Mouse (Mus musculus) layer of hippocampus, adult 11-12 months (tissue): ENCODE measurements at regions not wholly inside any gene's neighbourhood (a gene's known extent, or its start where the extent isn't known, plus 50 kb on each side); places are given as distances from the start of the nearest gene placed in this dataset.
"Not testable (repeated sequence)": the region's sequence is repeated elsewhere in the genome, so short reads cannot be mapped to it uniquely, and the experiment has no call there.

Source experiments
- DNase-seq: peaks from one replicate; pipeline ENCODE4 v3.0.0; 2022; ENCODE audit warnings: low spot score

DNA sequence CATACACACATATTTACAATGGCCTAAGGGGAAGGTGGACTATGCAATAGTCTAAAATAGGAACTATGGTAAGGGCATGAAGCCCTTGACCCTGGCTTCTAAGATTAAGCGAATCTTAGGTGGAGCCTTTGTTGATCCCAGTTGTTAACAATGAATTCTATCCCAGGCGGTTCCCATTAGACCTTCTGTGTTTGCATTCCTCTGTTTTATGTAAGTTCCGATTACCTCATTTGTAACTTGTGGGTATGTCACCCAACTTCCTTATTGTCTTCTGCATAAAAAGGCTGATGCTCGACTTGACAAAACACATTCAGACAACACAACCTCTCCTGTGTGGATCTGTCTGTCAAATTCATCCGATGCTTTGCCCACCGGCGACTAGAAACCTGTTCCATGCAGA, 335.6 kb downstream of the Gm11232 start:
- not testable (repeated sequence) for DNase-seq

DNA sequence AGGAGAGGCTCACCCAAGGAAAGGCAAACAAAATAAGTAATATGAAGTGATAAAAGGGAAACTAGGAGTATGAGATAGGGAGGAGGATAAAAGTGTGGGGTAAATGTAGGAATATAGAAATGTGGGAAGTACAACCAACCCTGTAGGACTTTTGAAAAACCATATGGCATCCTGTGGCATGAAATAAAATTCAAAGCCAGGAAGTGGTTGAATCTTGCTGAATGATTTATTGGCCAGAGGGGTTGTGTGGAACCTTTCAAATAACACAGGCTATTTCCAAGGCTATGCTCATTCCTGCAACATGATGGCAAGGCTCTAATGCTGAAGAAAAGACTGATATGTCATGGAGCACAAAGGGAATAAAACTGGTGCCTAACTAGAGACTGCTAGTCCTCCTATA, 347.9 kb downstream of the Gm11232 start:
- no peak for DNase-seq

DNA sequence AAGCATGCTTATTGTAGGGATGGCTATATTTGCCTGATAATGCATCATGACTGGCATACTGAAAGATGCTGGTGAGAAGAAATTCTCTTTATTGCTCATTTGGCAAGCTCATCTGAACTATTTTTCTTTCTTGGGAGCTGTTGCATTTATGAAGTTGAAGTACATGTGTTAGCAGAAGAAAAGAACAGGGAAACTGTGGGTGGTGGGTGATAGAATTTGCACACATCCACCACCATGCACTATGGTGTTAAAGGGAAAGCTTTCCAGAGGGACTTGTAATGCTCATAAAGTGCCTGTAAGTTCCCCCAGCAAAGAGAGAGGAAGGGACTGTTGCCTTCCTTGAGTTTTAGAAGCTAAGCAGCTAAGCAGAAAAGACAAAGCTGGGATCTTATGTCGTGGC, 367.3 kb downstream of the Gm11232 start:
- DNase-seq: no peak

DNA sequence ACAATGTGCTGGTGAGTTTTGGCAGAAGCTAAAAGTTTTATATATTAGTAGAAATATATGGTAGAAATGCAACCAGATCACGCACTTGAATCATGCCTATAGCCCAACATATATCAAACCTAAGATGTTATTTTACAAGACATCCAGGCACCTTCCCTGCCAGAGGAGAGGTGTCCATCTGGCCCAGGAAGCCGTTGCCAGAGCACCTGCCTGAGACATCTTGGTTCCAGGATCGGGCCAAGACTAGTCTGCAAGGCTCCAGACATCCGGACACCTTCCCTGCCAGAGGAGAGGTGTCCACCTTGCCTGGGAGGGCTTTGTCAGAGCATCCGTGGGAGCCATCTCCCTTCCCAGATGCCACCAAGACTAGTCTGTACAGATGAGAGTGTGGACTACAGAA, 388.5 kb downstream of the Gm11232 start:
- DNase-seq: no peak

DNA sequence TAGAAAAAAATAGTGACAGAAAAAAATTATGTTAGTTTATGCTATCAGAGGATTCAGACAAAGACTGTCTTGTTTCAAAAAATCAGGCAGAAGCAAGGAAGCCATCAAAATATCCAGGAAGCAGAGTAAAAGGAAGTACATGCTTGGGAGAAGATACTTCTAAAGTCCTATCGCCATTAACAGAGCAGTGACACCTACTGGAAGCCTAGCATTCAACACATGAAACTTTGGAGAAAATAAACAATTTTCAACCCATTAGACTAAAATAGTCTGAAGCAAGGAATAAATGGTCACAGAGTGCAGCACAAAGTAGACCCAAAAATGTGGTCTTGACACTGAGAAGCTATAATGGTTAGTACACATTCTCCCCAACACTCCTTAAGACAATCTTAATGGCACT, 394.0 kb downstream of the Gm11232 start:
- DNase-seq: no peak

DNA sequence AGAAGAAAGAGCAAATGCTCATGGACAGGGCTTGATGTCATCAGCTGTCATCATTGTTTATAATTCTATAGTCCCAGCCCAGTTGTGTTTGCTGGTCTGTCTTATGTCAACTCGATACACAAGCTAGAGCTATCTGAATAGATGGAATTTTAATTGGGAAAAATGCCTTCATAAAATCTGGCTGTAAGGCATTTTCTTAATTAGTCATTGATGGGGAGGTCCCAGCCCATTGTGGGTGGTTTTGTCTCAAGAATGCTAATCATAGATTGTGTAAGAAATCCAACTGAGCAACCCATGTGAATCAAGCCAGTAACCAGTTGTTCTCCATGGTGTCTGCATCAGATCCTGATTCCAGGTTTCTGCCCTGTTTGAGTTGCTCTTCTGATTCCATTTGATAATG, 400.1 kb downstream of the Gm11232 start:
- DNase-seq: no peak

DNA sequence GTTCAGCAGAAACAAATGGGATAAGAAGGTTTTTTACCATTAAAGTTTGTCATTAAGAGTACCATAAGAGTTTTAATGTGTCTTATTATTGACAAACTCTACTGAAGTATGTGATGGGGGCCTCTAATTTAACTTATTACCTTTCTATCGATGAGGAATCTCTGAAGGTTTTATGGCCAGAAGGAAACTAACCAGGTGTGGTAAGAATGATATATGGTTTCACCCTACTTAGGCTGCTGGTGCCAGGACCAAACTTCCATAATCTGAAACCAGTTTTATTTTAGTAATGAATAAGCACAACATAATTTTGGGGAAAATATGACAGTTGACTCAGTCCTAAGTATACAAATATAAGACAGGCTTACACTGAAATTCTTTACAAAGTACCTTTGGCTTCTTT, 401.1 kb downstream of the Gm11232 start:
- no peak for DNase-seq

DNA sequence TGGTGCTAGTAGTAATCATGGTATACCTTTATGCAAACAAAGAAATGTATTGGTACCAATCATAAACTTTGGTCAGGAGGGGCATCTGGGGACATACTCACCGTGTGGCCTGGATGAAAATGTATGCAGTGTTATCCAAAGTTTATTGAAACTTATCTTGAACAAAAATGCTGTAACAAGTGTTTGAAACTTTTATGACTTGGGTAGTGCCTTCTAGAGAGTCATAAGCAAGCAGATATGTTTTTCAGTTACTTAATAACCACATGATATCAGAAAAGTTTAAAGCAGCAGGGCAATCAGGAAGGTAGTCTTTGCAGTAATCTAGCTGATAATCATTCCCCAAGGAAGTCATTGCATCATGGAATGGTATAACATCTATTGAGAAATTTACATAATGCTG, 401.5 kb downstream of the Gm11232 start:
- DNase-seq: no peak

DNA sequence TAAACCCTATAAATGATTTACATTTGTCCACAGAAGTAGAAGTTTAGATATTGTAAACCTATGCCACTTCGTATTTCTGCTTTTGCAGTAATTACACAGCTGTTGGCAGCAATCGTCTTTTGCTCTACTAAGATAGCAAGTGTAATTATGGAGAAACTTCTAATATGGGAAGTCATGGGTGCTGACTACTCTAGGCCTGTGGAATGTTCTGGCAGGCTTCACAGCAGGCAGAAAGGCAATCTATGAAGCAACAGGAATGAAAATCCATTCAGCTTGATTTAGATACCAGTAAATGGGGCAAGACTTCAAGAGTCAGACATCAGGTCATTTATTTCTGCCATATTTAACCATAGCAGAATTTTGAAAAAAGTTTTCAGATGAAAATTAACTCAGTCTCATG, 405.9 kb downstream of the Gm11232 start:
- no peak for DNase-seq

DNA sequence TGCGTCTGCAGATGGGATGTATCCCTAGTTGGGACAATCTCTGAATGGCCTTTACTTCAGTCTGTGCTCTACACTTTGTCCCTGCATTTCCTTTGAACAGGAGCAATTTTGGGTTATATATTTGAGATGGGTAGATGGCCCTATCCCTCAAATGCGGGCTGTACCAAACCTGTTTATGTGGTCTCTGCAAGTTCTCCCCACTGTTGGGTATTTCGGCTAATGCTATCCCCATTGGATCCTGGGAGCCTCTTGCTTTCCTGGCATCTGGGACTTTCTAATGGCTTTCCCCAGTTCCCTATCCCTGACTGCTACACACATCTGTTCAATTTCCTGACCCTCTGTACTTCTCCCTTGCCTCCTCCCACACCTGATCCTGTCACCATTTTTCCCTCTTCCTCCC, 414.7 kb downstream of the Gm11232 start:
- no peak for DNase-seq

DNA sequence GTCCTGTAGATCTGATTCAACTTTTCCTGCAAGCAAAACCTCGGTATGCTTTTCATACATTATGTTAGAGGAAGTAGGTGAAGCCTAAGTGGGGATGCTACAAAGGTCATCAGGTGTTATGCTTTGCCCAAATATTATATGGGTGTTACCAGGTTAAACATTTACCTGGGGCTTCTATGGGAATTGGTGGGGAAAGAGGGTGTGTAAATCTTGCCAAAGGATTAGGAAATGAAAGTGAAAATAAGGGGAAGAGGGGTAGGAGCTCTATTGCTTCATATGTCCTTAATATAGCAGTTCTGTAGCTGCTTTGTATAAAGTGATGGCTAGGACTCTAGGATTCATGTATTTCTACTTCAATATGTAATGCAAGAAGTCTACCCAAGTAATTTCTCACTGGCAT, 419.2 kb downstream of the Gm11232 start:
- DNase-seq: no peak

DNA sequence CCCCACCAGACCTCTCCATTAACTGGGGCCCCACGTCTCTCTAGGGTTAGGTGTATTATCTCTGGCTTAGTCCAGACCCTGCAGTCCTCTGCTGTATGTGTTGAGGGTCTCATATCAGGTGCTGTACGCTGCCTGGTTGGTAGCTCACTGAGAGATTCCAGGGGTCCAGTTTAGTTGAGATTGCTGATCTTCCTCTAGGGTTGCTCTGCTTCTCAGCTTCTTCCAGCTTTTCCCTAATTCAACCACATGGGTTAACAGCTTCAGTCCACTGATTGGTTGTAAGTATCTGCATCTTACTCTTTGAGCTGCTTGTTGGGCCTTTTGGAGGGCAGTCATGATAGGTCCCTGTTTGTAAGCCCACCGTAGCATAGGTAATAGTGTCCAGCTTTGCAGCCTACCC, 425.1 kb downstream of the Gm11232 start:
- no peak for DNase-seq

DNA sequence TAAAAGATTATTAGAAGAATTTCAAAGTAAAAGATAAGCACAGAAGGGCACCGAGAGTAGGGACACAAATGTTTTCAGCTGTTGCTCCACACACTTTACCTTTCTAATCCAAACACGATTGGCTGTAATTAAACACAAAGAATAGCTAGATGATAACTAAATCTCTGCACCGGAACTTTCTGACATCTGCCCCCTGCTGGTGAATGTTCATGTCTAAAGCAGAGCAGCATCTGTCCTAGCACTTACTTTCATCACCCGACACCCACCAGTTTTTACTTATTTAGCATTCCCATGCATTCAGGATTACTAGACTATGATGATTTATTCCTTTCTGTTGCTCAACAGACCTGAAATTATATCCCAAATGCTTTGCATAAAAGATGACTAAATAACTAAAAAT, 425.7 kb downstream of the Gm11232 start:
- DNase-seq: peak; percentile 52

DNA sequence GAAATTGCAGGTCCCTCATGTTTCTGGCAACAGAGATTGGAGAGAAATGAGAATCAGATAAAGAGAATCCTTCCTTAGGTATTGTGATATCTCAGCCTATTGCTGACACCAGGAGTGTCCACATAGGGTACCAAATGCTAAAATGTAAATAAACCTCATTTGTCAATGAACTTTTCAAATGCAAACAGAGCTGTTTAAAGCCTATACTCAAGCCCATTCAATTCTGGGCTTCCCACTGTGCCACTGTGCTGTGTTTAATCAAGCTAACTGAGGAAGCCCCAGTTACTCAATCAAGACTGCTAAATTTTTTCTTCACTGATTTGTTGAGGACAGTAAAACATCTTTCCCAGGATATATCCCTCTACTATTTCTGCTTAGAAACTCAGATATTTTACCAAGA, 441.2 kb downstream of the Gm11232 start:
- DNase-seq: no peak

DNA sequence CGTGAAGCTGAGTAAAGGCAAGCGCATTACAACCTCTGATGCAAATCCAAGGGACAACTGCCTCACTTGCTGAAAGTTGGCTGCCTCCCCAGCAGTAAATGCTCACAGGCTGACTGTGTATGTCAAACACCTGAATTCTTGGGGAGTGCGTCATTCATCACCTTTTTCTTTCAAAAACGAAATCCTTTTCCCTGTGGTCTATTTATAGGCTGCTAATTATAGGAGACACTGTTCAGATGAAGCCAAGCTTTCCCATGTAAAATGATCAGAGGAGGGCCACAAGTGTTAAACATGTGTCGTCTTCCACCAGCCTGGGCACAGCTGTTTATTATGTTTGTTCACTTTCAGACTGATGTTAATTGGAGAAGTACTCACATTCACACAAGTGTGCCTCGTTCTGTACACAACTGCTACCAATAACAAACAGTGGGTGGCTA, 450.6 kb downstream of the Gm11232 start:
- no peak for DNase-seq

DNA sequence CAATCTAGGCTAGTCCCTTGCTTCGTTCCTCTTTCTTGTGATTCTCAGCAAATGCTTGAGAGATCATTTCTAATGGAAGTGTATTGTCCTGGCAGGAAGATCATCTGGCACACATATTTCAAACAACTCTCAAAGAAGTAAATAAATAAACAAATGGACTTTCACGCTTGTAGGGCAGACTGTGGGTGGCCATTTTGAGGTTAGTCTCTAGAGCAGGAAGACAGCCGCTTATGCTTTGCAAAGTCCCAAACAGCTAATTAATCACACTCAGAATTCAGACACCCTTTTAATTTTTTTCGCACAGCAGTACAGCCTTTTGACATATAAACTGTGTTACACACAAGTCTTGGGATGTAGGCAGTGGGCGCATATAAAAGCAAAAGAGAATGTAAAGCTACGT, 451.1 kb downstream of the Gm11232 start:
- DNase-seq: no peak

DNA sequence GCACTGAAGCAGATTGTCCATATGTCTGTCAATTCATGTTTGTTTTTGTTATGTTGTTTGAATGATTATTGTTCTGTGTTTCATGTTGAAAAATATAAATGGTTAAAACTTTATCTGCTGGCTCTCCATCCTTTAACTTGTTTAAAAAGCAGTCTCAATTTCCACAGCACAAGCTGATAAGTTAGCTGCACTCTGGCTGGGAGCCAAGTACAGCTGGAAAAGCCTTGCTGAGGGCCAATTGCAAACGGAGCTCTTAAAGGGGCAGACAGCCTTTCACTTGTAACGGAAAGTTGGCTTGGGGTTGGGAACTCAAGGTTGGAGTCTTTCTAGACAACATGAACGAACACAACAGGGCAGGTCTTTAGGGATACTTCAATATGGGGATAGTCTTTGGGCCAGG, 462.0 kb downstream of the Gm11232 start:
- not testable (repeated sequence) for DNase-seq

DNA sequence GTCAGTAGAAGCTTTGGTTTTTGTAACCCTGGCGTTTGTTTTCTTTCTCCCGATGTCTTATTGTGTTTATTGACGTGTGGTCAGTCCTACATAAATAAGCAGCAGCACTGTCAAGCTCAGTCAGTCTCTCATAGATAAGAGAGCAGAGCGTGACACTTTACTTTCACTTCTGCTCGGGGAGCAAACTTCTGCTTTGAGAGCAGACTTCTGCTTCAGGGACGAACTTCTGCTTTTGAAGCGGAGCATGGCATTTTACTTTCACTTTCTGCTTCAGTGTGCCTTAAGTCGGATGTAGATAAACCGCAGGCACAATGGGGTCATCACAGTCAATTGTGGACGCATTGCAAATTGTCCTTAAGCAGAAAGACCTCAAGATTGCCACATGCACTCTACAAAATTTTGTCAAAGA, 466.0 kb downstream of the Gm11232 start:
- DNase-seq: peak; percentile 35

DNA sequence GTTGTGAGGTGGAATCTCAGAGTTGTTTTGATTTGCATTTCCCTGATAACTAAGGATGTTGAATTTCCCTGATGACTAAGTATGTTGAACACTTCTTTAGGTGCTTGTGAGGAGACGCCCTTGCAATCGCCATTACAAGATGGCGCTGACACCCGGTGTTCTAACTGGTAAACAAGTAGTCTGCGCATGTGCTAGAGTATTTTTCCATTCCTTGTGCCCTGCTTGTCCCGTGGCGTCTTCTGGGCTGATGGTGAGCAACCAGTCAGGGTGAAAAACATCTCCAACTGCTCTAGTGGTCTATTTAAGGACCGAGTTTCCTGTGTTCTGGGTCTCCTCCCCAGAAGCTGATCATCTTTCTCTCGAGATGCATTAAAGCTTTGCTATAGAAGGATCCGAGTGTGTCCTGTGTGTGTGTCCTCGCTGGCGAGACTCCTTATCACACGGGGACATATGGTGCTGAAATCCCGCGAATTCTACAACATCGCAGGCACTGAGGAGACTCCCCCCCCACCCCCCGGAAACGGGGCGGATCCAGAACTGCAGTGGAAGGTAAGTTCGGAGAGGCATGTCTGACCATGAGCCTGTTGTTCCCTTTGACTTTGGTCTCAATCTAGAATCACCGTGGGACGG, 466.5 kb downstream of the Gm11232 start:
- peak; percentile 34 for DNase-seq

DNA sequence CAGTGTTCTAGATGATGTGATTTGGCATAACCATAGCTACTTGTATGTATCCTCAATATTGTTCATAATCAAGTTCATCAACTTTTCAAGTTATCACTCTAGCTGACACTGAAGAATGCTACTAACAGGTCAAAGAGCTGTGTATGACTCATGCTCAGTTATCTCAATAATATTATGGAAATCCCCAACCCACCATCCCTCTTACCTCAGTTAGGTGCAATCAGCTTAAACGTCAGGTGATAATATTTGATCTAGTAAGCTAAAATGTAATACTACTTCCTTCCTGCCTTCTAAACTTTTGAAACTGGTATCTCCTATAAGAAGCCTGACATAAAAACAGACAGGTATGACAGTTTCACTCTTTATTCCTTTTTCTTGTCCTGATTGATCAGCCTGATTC, 474.6 kb downstream of the Gm11232 start:
- no peak for DNase-seq

DNA sequence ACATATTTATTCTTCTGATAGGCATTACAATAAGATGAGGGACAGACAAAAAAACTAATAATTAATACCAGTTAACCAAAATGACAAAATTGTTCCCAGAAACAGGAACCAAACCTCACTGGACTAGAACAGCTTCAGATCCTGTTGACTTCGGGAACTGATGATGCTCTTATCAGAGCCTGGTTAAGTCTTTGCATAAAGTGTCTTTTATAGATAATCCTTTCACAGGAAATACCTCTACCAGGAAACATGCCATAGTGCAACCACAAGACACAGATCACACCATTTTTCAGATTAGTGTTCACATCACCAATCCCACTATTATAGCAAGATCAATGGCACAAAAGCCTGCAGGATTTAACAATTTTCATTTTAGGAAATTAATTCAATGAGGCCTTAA, 478.1 kb downstream of the Gm11232 start:
- DNase-seq: no peak

DNA sequence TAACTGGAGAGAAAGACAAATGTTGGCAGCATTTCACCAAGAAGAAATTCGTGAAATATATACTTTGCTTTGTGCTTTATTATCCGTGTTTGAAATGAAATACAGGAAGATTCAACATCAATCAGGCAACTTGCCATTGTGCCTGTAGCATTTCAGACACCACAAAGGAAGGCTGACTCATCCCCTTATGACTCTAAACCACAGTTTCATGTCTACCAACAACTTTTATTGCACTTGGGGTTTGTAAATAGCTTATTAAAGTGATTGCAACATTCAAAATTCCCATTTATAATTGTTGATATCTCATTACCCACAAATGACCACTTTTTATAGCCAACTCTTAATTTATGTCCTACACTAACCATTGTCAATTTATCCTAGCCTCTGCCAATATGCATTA, 497.9 kb downstream of the Gm11232 start:
- no peak for DNase-seq

DNA sequence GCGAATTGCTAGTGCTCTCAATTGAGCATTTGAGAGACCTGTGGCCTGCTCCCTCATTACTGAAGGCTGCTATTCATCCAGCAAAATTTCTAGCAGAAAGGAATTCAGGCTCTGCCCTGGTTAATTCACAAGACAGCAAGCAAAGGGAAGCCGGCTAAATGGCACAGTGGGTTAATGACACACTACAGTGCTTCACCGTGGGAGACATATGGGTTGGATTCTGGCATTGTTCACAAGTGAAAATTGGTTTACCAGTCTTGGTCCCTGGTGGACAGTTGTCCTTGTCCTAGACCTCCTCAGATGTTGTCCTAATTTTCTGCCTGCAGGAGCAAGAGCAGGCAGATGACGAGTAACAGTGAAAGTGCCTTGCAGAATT, 527.3 kb downstream of the Gm11232 start:
- no peak for DNase-seq

DNA sequence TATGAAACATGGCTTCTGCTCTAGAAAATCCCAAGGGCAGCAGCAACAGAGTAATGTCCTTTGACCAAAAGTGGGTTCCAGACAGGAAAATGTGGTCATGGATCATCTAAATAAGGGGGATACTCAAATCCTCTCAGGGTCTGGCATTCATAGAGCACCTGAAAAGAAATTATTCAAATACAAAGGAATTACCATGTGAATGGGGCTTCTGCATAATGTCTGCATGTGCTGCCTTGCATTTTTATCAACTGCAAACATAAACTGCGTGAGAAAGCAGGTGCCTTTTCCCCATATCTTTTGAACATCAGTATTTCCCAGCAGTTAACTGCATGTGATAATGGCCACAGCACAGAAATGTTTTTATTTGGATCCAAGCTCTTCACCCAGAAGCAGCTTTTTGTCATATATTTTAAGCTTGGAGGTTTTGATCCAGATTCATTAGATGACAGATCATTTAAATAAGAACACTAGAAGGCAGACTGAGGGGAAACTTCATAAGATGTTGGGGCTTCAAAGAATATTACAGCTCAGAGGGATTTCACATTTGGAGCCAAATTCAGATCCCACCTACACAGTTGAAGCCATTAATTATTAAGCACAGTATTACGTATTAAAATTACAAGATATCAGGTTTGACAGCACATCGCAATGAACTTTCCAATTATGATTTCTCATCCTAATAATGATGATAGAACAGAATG, 527.8 kb downstream of the Gm11232 start:
- DNase-seq: no peak
